Mouse (Mus musculus) cerebellum, adult 11-12 months (tissue): ENCODE results near the gene Snd1.
"Not testable (repeated sequence)": the region's sequence is repeated elsewhere in the genome, so short reads cannot be mapped to it uniquely, and the experiment has no call there.

Experiments used
- DNase-seq: peaks from one replicate; pipeline ENCODE4 v3.0.0; 2022

Snd1 gene

DNA sequence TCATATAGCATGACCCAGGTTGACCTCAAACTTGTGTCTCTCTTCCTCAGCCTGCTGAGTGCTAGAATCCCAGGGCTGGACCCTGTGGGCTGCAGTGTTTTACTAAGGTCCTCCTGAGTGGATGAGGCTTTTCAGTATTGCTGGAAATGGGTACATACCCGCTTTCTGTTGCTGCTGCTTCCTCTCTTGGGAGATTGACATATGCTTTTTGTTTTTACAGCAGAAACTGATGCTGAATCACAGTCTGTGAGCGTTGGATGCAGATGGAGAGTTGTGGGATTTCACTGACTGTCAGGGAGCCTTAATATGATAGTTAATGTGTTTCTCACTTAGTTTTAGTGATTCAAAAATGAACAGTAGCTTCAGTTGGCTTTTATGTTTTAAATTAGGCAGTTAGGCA, 11.5 kb downstream of the Snd1 start:
- DNase-seq: no peak

DNA sequence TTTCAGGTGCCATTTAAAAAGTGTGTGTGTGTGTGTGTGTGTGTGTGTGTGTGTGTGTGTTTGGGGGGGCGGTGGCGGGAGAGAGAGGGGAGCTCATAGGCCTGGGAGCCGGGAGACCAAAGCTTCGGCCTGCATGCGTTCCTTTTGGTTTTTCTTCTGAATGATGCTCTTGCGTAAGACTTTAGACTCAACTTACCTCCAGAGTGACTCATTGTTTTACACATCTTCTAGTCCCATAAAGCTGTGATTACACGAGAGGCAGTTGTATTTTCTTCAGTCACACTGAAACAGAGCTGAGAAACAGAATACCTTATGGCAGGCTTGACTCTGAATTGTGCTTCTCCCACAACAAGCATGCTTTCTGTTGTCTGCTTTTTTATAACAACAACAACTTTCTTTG, 12.0 kb downstream of the Snd1 start:
- DNase-seq: no peak

DNA sequence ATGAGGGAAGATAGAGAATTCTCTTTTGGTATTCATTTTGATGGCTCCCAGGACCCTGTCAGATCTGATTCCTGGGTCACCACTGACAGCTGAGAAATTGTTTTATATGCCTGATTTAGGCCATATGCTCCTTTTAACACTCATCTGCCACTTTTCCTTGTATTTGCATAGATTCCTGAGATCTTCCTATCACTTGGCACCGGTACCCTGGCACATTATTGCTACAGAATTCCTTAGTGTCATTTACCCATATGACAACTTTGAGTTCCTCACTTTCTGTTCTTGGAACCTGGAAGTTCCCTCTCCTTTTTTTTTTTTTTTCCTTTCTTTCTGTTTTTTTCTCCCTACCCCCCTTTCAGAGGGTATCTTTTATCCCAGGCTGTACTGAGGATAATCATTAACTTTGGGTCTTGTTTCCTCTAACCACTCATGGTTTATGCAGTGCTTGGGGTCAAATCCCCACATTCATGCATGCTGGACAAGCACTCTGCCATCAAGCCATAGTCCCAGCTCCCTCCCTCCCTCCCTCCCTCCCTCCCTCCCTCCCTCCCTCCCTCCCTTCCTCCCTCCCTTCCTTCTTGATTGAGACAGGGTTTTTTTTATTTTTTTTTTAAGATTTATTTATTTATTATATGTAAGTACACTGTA, 13.4 kb downstream of the Snd1 start:
- no peak for DNase-seq

DNA sequence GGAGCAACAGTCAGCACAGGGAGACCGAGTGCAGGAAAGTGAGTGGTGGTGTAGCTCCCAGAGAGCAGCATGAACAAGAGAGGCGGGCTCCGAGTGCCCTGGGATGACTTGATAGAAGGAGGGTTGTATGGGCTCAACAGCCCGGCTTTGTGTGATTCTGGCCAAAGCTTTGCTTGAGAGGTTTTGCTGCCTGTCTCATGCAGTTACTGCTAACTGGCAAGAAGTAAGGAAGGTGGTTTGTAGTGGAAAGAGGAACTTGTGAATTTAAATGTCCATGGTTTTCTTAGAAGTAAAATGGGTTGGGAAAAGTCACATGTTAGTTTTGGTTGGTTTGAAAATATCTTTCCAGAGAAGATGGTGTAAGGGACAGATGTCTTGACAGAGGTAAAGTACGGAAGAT, 15.7 kb downstream of the Snd1 start:
- no peak for DNase-seq

DNA sequence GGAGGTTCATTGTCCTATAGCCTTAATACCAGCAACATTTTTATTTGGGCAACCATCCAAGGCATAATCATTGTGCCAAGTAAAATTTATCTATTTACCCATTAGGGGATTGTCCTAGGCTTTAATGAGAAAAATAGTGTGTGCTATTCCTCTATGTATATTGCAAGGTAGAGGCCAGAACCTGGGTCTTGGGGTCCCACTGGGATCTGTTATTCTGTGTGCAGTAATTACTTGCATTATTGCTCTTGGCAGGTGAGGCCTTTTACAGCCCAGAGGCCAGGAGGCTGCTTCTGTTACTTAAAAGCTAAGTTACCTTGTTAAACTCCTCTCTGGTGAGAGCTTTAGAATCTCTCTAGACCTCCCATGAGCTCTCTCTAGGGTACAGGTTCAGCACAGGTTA, 16.3 kb downstream of the Snd1 start:
- DNase-seq: no peak

DNA sequence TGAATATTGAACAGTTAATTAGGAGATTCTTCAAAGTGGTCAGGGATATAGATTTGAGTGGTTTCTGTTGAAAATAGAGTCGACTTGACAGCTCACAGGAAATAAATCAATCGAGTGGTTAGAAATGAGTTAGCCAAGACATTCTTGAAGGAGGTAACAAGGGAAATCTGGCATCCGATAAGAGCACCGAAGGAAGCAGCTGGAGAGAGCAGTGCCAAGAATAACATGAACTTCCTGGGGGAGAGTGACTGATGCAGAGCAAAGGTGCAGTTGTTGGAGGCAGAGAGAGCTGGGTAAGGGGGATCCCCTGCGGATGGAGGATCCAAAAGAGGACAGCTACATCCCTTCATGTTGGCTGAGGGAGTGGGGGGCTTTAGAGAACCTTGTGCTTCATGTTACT, 22.9 kb downstream of the Snd1 start:
- no peak for DNase-seq

DNA sequence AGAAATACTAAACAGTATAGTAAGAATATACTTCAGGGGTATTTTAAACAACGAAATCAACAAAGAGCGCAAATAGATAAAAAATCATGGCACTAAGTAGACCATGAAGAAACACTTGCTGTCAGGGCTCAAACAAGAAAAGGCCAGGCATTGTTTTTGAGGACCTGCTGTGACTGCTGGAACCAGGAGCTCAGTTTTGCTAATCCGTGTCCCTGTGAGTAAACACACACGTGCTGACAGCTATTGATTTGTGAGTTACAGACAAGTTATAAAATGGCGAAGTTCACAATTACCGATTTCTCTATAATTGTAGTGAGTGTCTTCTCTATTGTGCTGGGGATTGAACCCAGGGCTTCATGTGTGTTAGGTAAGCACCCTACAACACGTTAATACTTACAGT, 27.6 kb downstream of the Snd1 start:
- DNase-seq: no peak

DNA sequence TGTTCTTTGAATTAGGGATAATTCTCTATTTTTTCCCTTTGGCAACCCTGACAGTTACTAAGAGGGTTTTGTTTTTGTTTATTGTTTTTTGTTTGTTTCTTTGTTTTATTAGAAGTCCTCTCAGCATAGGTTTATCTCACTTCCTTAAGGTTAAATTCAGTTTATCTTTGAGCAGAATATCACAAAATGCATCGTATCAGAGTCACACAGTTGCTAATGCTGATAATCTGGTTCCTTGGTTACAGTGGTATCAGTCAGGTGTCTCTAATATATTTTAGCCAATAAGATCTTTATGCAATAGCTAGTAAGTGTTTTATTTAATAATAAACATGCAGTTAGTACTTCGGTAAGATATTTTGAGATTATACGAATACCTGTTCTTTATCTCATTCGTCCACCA, 28.2 kb downstream of the Snd1 start:
- no peak for DNase-seq

DNA sequence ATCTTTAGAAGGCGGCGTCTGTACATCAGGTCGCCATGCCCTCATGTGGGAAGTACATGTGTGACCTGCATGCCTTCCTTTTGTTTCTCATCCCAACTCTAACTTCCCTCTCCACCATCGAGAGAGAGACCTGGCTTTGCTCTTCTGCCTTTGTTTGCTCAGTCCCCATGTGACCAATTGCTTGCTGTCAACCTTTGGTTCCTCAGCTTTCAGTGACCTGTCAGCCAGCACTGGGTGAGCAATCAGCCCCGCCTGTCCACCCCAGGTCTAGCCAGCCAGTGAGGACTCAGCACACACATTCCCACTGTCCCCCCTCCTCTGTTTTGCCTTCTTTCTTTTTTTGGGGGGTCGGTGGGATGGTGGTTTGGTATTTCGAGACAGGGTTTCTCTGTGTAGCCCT, 29.7 kb downstream of the Snd1 start:
- no peak for DNase-seq

DNA sequence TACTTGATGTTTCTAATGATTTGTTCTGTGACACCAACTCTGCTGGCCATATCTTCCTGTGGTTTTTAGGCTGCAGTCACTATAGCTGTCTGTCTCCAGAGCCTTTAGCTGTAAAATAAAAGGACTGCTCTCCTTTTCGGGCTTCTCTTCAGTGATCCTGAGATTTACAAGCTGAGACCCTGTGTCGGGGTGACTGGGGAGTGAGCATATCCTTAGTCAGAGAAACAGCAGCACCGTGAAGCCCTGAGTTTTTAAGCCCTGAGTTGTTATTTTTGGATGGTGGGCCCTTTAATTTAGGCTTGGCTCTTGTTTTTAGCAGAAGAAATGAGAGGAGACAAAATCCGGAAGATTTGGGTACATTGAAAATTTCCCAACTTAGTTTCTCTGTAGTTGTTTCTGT, 32.8 kb downstream of the Snd1 start:
- no peak for DNase-seq

DNA sequence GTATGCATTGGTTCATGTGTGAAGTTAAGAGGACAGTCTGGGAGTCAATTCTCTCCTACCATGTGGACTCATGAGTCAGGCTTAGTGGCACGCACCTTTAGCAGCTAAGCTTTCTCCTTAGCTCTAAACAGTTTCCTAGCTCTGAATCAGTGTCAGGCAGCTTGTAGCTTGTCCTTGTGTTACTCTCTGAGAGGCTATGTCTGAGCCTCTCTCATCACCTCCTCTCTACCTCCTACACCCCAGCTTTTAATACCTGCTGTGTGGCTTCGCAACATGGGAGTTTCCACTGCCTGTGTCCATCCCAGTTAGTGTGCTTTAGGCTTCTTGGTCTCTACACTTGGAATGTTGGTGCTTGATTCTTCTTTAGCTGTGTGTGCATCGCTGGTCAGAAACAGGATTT, 39.3 kb downstream of the Snd1 start:
- no peak for DNase-seq

DNA sequence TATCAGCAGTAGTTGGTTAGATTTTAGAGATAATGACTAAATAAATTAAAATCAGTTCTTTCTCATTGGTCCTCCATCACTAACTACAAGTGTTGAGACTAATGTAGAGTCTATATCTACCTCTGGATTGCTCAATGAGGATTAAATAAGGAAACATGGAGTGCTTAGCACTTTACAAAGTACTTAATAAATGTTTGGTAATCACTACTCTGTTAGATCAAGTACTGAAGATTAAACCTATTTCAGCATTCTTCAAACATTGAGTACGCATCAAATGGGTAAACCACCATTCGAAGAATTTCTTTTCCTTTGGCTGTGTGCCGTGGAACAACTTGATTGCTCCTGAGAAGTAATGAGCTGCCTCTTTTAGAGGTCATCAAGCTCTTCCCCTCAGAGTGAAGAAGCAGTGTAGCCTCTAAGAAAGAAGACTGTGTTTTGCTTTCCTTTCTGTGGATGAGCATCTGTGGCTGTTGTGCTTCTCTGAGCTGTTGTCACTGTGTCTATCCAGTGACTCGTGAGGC, 40.0 kb downstream of the Snd1 start:
- DNase-seq: no peak

DNA sequence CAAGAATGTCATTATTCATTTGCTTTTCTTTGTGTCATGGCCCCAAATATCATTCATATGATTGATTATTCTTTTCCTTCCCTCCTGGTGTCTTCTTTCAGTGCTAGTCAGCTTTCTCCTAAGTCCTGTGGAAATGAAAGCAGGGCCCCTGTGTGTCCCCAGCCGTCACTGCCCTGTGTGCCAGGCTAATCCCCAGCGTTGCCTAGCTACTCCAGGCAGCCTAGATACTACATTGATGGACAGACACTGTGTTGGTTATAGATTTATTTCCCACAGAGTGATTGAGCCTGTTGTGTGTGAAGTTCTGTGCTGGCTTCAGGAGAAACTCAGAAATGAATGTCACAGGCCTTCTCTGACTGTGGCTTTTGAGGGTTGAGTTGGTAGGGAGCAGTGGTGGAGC, 41.7 kb downstream of the Snd1 start:
- DNase-seq: no peak

DNA sequence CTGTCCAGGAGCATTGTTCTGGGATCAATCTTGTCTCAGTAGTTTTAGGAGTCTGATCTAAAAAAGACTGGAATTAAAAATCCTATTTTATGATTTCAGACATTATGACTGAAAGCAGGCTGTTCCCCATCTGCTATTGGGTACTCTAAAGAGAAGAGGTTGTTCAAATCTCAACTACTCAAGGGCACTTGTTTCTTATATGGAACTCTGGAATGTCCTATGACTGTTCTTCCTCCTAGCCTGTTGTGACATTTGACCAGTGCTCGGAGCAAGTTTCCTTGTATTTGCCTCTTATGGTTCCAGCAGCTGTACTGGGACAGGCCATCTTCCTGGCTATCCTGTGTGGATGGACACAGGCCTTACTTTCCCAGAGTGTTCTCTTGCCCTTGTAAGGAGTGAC, 42.1 kb downstream of the Snd1 start:
- no peak for DNase-seq

DNA sequence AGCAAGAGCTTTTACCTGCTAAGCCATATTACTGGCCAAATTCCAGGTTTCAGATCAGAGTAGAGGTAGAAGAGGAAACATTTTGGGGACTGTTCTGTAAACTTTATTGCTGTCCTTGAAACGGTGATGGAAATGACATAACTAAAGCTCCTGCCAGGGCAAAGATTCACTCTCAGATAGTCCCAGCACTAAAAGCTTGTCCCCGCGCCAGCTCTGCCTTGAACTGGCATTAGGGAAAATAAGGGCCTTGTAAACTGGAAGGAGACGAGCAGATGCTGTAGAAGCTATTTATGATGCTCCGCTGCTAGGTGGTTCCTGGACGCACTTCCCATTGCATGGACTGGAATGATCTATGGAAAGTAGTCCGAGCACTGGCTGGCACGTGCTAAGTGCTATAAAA, 44.5 kb downstream of the Snd1 start:
- DNase-seq: no peak

DNA sequence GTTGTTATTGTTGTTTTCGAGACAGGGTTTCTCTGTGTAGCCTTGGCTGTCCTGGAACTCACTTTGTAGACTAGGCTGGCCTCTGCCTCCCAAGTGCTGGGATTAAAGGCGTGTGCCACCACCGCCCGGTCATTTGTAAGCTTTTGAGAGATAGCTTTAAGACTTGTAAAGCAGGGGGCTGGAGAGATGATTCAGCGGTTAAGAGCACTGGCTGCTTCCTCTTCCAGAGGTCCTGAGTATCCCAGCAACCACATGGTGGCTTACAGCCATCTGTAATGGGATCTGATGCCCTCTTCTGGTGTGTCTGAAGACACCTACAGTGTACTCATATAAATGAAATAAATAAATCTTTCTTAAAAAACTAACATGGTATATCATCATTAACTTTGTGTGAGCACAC, 45.8 kb downstream of the Snd1 start:
- not testable (repeated sequence) for DNase-seq

DNA sequence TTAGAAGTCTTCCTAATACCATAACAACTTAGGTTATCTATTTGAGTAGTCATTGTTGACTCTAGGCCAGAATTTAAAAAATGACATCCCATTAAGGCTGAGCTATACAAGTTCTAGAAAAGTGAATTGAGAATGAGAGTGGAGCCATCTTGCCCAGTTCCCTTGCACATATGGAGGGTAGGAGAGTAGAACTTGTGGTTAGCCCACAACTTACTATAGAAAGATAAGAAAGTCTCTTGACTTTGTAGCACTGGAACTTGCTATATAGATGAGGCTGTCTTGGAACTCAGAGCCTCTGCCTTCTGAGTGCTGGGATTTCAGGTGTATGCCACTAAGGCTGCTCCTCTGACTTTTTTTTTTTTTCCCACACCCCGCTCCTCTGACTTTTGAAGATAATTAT, 46.5 kb downstream of the Snd1 start:
- no peak for DNase-seq

DNA sequence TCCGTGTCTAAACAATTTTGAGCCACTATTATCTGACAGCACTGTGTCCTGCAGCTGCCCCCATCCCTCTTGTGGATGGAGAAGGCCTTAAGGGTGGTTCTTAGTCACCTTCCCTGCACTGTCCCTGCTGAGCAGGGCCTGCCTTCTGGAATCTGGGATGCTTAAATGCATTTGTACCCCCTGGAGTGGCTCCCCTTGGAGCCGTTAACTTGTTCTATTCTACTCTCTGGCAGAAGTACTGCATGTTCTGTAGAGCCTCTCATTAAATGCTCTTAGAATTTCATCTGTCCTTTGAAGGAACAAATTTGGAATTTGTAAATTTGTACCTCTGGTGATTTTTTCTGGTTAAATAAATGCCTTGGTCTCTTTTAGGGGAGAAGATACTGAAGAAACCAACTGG, 50.6 kb downstream of the Snd1 start:
- DNase-seq: no peak

DNA sequence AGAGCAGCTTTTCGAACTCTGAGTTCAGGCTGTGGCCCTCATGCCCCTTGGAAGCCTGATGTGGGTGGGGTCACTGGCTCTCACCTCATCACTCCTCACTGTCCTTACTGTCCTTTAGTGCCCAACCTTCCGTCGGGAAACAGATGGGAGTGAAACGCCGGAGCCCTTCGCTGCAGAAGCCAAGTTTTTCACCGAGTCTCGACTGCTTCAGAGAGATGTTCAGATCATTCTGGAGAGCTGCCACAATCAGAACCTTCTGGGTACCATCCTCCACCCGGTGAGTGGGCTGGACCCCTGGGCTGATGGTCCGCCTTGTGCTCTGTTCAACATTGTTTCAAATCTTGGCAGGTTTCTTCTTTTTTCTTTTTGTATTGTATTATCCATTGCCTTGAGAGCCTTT, 52.5 kb downstream of the Snd1 start:
- DNase-seq: no peak

DNA sequence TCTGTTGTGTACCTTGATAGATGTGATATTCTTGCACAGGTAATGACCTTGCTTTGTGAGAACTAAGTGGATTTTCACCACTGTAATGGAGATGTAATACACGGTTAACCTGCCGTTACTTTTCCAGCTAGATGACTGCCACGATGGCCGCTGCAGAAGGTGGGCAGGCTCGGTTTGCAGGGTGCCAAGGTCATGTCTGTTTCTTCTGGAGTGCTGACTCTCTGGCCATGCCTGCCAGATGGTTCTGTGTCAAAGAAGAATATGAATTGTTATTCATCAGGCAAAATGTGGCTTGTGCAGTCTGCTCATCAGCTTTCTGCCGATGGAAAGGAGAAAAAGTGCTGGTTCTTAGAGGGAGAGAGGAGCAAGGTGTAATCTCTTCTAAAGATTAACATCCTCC, 53.3 kb downstream of the Snd1 start:
- DNase-seq: no peak

DNA sequence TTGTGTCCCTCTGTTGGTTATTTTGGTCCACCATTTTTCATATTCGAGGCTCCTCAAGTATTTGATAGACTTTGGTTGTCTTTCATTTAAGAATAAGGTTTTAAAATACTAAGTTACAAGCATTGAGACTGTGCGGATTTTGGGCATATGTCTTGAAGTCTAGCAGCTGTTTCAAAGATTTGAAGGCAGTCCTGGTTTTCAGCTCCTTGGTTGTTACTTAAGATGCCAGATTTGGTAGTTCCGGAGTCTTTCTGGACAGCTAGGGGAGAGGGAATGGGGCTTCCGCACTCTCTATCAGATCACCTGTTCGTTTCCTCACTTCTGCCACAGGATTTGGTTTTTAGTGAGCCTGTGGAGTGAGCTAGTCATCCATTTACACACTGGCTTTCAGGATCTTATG, 61.5 kb downstream of the Snd1 start:
- no peak for DNase-seq

DNA sequence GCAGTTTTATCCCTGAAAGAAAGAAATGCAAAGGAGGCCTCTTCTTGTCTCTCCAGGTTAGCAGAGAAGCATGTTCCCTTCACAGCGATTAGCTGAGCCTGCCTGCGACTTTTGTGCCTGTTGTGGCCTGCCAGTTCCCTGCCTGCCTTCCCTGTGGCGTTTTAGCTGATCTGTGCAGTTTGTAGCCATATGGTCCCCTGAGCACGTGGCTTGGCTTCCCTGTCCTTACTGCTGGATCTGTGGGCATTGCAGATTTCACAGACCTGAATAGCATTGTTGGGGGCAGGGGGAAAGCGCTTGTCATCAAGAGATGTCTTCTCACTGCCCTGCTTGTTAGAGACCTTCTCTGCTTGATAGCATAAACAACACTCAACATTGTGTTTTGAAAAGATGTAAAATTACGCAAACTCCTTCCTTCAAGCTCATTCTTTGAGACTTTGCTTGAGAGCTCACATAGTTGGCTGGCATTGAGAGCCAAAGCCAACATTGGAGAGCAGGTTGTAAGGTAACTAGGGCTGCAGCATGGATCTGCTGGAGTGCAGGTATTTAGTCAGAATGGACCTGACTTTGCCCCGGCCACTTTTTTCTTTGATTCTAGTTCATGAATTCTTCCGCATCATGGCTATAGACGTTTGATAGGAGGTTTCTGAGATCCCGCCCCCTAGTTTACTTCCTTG, 63.0 kb downstream of the Snd1 start:
- DNase-seq: peak; percentile 98

DNA sequence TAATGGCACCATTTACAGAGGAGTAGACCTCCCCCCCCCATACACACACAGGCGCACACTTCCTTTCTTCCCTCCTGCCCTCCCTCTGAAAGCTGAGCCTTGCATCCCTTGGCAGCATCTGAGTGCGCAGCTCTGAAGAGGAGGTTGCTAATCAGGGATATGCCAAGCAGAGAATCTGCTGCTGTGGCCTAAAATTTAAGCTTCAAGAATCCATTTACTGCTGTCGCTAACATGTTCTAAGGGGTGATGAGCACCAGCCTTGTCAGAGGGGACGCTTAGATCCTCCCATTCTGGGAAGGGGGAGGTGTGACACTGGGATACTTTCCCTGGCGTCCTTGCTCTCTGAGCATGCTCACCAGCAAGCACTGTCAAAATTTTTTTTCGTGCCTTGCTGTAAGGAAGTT, 67.4 kb downstream of the Snd1 start:
- DNase-seq: peak; percentile 39

DNA sequence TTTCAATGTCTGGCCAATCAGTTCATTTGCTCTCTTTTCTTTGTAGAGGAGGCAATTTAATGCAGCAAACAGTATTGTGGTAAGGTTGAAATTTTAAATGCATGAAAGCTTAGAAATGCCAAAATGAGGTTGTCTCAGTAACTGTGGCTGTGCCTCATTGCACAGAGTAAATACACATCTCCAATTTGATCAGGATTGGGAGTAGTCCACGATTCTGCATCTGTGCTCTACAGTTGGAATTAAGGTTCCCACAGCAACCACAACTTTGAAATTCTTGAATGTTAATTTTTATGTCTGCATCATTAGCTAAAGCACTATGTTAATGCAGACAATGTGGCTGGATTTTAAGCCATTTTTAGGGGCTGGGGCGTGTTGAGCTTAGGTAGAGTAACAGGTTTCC, 72.0 kb downstream of the Snd1 start:
- no peak for DNase-seq

DNA sequence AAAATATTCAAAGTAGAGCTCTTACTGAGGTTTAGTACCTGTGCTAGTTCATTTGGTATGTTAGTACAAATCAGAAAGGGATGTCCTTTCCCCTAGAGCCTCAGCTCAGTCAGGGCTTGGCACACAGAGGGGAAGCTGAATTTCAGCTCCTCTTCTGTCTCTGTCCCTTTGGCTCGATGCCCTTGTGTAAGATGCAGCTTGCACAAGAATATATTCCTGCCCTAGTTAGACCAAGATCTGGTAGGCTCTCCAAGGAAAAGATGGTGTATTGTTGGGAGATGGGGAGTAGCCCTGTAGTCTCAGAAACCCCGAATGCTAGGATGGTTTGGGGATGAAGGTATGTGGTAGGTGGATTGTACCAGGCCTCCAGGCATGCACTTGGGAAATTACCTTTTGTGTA, 74.4 kb downstream of the Snd1 start:
- DNase-seq: peak; percentile 70
